17 mouse cellular contexts compared by ENCODE assay signal in genomic region chr14:57219643-57220042, GRCm38 (mm10).
"Had no signal": no experiment of that assay in that cellular context is flagged by ENCODE, and none has a peak within 500 bp of the region (broad histone marks: within the 10 kb centered on the region; RNA-seq: fewer than 3 reads in every experiment).

No protein-coding gene starts in this region.

- H3K27ac ChIP-seq: kidney, postnatal 0 days; limb, embryonic 13.5 days; liver, embryonic 12.5 days; liver, embryonic 15.5 days; lung, embryonic 15.5 days; macrophage; midbrain, embryonic 12.5 days; midbrain, embryonic 15.5 days; neural tube, embryonic 12.5 days; neural tube, embryonic 15.5 days had no signal

- DNase-seq: kidney, adult 2 months; kidney, postnatal 25 days; liver; lung, adult 18-20 months; lung, postnatal 10 days; right cerebral cortex, postnatal 25 days; thymus, postnatal 25 days had no signal

- H3K4me1 ChIP-seq: liver, embryonic 12.5 days; liver, embryonic 15.5 days; lung, embryonic 15.5 days; midbrain, embryonic 12.5 days; midbrain, embryonic 15.5 days; neural tube, embryonic 12.5 days; neural tube, embryonic 15.5 days had no signal

- H3K9me3 ChIP-seq: limb, embryonic 13.5 days; liver, embryonic 12.5 days; liver, embryonic 15.5 days; lung, embryonic 15.5 days; midbrain, embryonic 12.5 days; midbrain, embryonic 15.5 days; neural tube, embryonic 12.5 days; neural tube, embryonic 15.5 days had no signal

- H3K4me2 ChIP-seq: limb, embryonic 13.5 days; liver, embryonic 12.5 days; liver, embryonic 15.5 days; lung, embryonic 15.5 days; midbrain, embryonic 12.5 days; midbrain, embryonic 15.5 days; neural tube, embryonic 12.5 days; neural tube, embryonic 15.5 days had no signal

- H3K36me3 ChIP-seq: limb, embryonic 13.5 days; liver, embryonic 12.5 days; liver, embryonic 15.5 days; lung, embryonic 15.5 days; midbrain, embryonic 12.5 days; midbrain, embryonic 15.5 days; neural tube, embryonic 12.5 days; neural tube, embryonic 15.5 days had no signal

- ATAC-seq: liver, embryonic 12.5 days; midbrain, embryonic 15.5 days had no signal

- H3K4me3 ChIP-seq: limb, embryonic 13.5 days; liver, embryonic 12.5 days; liver, embryonic 15.5 days; lung, embryonic 15.5 days; midbrain, embryonic 12.5 days; midbrain, embryonic 15.5 days; neural tube, embryonic 12.5 days; neural tube, embryonic 15.5 days had no signal

- H3K9ac ChIP-seq: limb, embryonic 13.5 days; liver, embryonic 12.5 days; liver, embryonic 15.5 days; lung, embryonic 15.5 days; midbrain, embryonic 12.5 days; midbrain, embryonic 15.5 days; neural tube, embryonic 12.5 days; neural tube, embryonic 15.5 days had no signal

- H3K27me3 ChIP-seq: limb, embryonic 13.5 days; liver, embryonic 12.5 days; liver, embryonic 15.5 days; lung, embryonic 15.5 days; midbrain, embryonic 12.5 days; midbrain, embryonic 15.5 days; neural tube, embryonic 12.5 days; neural tube, embryonic 15.5 days had no signal
